Mouse (Mus musculus): Measurements from ENCODE around the gene Pgm1.

DNA sequence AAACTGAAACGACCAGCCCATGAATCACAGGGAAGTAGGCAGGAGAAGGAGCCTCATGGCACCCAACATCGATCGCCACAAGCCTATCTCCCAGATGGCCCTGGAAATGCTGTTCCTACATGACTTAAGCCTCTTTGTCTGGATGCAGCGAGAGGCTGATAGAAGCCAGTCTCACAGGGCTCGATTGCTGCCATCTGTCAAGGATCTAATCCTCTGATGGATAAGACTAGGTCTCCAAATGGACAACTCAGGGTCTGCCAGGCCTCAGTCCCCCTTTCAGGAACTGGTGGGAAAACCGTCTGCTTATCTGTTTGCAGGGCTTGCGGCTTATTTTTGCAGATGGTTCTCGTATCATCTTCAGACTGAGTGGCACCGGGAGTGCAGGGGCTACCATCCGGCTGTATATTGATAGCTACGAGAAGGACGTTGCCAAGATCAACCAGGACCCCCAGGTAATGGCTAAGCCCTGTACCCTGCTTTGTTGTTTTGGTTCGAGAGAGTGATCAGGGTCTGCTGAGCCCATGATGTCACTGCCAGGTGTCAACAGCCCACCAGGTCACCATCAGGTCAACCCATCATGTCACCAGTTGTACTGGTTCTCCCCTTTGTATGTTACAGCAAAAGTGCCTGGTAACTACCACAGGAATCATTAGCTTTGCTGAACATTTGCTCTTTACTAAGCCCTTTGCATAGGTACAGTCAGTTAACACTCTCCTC lies 54.6 kb downstream of the Pgm1 start:
- TF ChIP-seq CTCF (IDR thresholded peaks at IDR 0.05) (no peak), EP300 (IDR thresholded peaks at IDR 0.05) (no peak)
